Mouse (Mus musculus): ENCODE results near the gene Trp53inp2.
A peak's percentile ranks its signal among the peaks of the same experiment; 100 is the strongest.

Gene Trp53inp2

GRCm38 (mm10) chr2:155380261-155381059 is at the start of gene Trp53inp2:
TSS of gene Trp53inp2 (plus strand) at chr2:155381059.
- DNase-seq: no peak

GRCm38 (mm10) chr2:155331351-155331750 is 49.5 kb upstream of the Trp53inp2 start:
- no peak for DNase-seq

- no peak for DNase-seq
Observed at GRCm38 (mm10) chr2:155333421-155333820, 47.4 kb upstream of the Trp53inp2 start.

- DNase-seq: no peak
Observed at GRCm38 (mm10) chr2:155335231-155335630, 45.6 kb upstream of the Trp53inp2 start.

GRCm38 (mm10) chr2:155336254-155336653 is 44.6 kb upstream of the Trp53inp2 start:
- no peak for DNase-seq

GRCm38 (mm10) chr2:155340166-155340565 is 40.7 kb upstream of the Trp53inp2 start:
- DNase-seq: no peak

- no peak for DNase-seq
Observed at GRCm38 (mm10) chr2:155346670-155347069, 34.2 kb upstream of the Trp53inp2 start.

GRCm38 (mm10) chr2:155354402-155354801 is 26.5 kb upstream of the Trp53inp2 start:
- no peak for DNase-seq

GRCm38 (mm10) chr2:155356971-155357591 is 23.8 kb upstream of the Trp53inp2 start, which contains the start of gene Pigu:
TSS of gene Pigu (minus strand) at chr2:155357430.
- peak; percentile 97 for DNase-seq

GRCm38 (mm10) chr2:155357686-155358399 is 23.0 kb upstream of the Trp53inp2 start:
- DNase-seq: peak; percentile 23

GRCm38 (mm10) chr2:155367635-155368284 is 13.1 kb upstream of the Trp53inp2 start:
- no peak for DNase-seq

- DNase-seq: no peak
Observed at GRCm38 (mm10) chr2:155369333-155369883, 11.5 kb upstream of the Trp53inp2 start.

- DNase-seq: no peak
Observed at GRCm38 (mm10) chr2:155372451-155372850, 8.4 kb upstream of the Trp53inp2 start.

- no peak for DNase-seq
Observed at GRCm38 (mm10) chr2:155373302-155373701, 7.6 kb upstream of the Trp53inp2 start.

- no peak for DNase-seq
Observed at GRCm38 (mm10) chr2:155373886-155374285, 7.0 kb upstream of the Trp53inp2 start.

GRCm38 (mm10) chr2:155374521-155374920 is 6.3 kb upstream of the Trp53inp2 start:
- DNase-seq: no peak

GRCm38 (mm10) chr2:155376191-155376590 is 4.7 kb upstream of the Trp53inp2 start:
- DNase-seq: no peak

GRCm38 (mm10) chr2:155381060-155381437 is 190 bp downstream of the Trp53inp2 start:
- peak; percentile 47 for DNase-seq

- DNase-seq: peak; percentile 97
Observed at GRCm38 (mm10) chr2:155381643-155382331, 928 bp downstream of the Trp53inp2 start.

- DNase-seq: no peak
Observed at GRCm38 (mm10) chr2:155382332-155382700, 1.5 kb downstream of the Trp53inp2 start.

- no peak for DNase-seq
Observed at GRCm38 (mm10) chr2:155382791-155383438, 2.1 kb downstream of the Trp53inp2 start.

- DNase-seq: peak; percentile 79
Observed at GRCm38 (mm10) chr2:155385090-155385489, 4.2 kb downstream of the Trp53inp2 start.
